Mouse (Mus musculus) cortical plate, adult 2 months (tissue): ENCODE data around the gene Aes.

Source experiments
- CTCF ChIP-seq: fragments of 200-500 bp; IDR thresholded peaks from 2 replicates; pipeline ENCODE4 v1.5.1; 2011; ENCODE audit warnings: mild to moderate bottlenecking, control low read depth, low read length; ENCODE audit not compliant: insufficient read depth; ENCODE audit errors: extremely low read depth
- POLR2A ChIP-seq: fragments of 200-500 bp; IDR thresholded peaks from 2 replicates; pipeline ENCODE4 v1.6.1; 2011; ENCODE audit warnings: mild to moderate bottlenecking, low read length, control low read depth; ENCODE audit not compliant: insufficient read depth; ENCODE audit errors: extremely low read depth

DNA sequence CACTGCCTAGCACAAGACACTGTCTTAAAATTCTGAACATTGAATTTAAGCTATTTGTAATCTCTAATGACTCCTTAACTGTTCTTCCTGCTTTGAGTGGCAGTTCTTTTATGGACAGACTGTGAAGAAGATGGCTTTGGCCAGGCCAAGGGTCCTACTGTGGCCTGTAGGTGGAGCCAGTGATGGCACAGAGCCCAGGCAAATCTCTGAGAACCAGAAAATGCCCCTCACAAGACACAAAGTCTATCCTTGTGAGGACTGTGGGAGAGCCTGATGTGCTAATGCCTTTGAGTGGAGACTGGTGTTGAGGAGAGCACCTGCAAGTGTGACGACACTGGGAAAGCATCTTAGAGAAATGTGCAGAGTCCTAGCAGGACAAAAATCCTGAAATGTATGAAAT lies 49.0 kb downstream of the Aes start:
- TF ChIP-seq CTCF = no peak
- TF ChIP-seq POLR2A = no peak
